Mouse (Mus musculus) kidney, postnatal 36 days (tissue): ENCODE data around the gene Fam83f.
A peak's percentile ranks its signal among the peaks of the same experiment; 100 is the strongest.

Experiments used
- DNase-seq, 2 experiments: peaks; one replicate each; pipeline ENCODE4 v3.0.0; 2021 to 2022; ENCODE audit warnings: mixed read lengths in 2 of 2

Gene Fam83f

GRCm38 (mm10) chr15:80672810-80673209, 1.2 kb downstream of the Fam83f start:
- no peak for DNase-seq

DNA sequence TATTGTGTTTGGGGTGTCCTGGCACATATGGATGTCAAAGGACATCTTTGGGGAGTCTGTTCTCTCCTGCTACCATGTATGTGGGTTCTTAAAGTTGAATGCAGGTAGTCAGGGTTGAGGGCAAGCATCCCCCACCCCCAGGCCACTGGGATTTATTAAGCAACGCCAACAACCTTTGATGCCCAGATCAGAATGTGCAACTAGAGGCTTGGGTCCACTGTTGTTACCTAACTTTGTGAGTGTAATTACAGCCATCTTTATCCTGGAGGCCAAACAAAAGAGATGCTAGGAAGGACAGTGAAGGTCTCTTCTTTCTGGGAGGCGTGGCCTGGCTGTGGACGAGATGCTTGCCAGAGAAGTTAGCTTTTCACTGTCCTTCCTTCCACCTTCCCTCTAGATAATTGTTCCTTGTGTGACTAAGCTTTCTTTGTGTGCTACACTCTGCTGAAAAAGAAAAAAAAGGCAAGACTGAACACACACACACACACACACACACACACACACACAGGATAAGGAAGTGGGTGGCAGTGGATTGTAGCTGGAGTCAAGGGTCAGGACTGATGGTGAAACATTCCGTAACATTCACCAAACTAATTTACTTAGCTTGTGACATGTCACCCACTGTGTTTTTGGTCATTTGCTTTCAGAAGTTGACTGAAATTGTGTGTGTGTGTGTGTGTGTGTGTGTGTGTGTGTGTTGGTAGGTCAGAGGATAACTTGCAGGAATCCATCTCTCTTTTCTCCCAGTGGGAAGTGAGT, 1.9 kb downstream of the Fam83f start:
- DNase-seq: no peak

- no peak for DNase-seq
These were observed 3.1 kb downstream of the Fam83f start for GRCm38 (mm10) chr15:80674700-80675099.

DNA sequence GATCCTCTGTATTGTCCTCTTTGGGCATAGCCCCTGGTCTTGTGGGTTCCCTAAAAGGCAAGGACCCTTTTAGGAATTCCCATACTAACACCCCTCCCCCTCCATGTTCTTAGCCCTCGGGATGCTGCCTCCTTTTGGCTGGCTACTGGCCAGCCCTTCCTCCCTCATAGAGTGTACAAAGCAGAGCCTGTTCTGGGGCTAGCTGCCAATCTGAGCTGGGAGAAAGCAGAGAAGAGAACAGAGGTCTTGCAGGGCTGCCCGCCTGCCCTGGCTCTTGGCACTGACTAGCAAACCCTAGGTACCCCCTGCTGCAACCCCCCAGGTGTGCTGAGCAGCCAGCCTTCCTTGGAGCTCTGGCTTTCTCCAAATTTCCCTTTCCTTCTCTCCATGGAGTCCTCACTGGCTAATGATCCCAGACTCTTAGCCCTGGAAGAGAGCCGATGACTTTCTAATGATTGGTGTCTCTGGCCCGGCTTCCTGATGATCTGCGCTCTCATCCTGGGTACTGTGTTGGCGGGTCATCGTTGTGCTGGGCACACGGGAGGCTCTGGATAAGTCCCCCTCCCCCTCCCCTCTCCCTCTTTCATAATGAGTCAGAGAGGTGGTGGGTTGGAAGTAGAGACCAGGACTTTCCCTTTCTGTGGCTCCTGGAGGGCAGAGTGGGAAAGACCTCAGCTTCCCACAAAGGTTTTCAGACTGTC, 8.0 kb downstream of the Fam83f start:
- peak; percentile 80 to 87 for DNase-seq

DNA sequence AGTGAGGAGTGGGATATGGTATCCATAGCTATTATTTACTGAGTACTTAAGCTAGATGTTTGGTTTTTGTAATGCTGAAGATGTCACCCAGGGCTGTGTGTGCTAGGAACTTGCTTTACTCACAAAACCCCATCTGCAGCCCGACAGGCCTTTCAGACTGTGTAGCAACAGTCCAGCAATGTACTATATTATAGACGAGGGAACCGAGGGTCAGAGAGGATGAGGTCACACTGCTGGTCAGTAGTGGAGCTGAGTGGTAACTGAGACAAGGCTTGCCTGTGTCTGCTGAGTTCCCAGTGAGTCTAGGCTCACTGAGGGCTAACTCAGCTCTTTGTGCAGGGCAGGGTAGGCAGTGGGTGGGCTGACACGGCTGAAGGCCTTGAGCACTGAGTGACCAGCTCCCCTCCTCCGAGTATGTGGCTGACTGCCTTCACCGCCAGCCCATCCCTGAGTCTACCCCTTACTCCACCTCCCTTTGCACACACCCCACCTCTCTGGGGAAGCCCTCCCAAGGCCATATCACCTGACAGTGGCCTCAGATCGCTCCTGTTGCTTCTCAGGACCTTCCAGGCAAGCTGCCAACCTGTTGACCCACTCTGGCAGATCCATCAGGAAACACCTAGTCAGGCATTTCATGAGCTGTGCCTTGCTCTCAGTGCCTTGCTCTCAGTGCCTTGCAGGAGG, 8.8 kb downstream of the Fam83f start:
- peak; percentile 87 to 90 for DNase-seq

DNA sequence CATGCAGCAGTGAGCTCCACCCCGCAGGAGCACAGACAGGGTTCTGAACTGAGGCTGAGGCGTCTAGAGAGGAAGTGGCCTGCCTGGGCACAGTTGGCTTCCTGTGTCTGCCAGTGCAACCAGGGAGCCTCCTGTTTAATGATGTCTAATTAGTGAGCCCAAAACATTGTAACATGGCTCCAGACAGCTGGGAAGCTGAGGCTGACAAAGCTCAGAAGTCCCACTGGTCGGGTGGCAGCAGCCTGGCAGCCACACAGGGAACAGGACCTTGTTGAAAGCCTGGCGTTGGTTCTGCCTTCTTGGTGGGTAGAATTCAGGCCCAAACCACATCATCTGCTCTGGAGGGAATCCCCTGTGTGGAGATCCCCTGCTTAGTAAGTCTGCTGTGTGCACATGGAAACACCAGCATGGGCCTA, 9.8 kb downstream of the Fam83f start:
- peak in 1 of 2 experiments; percentile 5 for DNase-seq

DNA sequence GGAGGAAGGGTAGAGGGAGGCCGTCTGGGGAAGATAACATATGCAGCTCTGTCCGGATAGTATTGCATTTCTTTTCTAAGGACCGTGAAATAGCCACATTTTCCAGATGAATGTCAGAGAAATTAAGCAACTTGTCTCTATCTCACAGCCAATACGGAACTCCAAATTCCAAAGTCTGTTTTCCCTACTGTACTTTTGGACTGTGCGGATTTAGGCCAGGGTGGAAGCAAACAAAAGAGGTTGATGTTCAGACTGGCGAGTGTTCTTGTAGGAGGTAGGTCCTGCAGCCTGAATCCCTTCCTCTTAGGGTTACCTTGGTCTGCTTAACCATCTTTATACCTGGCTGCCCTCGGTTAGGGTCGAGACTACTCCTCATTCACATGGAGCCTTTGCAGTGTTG, 10.7 kb downstream of the Fam83f start:
- DNase-seq: peak; percentile 33 to 62

- peak; percentile 52 to 55 for DNase-seq
These were observed 11.5 kb downstream of the Fam83f start for GRCm38 (mm10) chr15:80683151-80683550.

DNA sequence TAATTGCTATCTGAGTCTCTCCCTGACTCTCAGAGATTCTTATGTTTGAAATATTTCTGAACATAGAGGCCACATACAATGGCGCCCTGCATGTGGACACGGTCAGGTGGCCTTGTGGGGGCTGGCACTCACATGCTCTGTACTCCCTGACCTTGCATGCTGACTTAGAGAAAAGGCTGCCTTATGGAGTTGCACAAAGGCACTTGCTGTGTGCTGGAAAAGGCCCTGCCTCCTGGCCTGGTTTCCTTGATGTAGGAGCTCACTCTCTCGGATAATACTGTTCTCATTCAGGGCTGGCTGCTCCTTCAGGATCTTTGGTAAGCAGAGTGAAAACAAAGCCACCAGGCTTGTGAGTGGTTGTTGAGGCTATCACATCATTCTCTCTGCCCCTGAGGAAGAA, 12.3 kb downstream of the Fam83f start:
- peak in 1 of 2 experiments; percentile 31 for DNase-seq

DNA sequence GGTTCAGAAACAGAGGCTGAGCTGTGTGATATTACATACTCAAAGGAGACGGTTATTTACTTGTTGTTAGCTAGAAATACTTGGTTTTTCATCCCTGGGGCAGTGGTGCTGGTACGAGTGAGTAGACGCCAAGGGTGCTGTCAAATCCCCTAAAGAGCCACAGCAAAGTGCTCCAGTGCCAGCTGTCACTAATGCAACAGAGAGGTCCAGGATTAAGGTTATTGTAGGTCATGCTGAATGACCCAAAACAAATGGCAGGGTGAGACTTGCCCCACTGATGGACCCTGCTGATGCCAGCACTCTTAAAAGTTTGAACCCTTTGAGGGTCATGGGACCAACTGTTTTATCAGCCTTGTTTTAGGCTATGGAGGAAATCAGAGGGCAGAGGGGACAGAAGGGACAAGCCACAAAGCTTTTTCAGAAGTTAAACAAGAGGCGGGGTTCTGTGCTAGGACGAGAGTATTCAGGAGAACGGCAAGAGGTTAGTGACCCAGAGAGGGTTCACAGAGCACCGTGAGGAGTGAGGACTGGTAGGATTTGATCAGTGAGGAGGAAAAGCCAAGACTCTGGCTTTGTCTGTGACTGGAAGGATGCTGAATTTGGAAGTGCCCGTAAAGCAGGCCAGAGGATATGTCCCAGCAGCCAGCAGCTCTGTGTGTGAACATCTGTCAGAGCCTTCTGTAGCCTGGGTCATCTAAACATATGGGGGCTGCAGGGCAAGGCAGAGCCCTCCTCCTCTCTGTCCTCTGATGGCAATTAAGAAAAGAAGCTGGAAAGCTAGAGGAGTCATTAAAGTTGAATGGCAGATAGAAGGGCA, 13.3 kb downstream of the Fam83f start:
- DNase-seq: no peak

- no peak for DNase-seq
These were observed 13.9 kb downstream of the Fam83f start for GRCm38 (mm10) chr15:80685603-80685895.

- no peak for DNase-seq
These were observed 16.9 kb downstream of the Fam83f start for GRCm38 (mm10) chr15:80688536-80688935.

GRCm38 (mm10) chr15:80693492-80693891, 21.8 kb downstream of the Fam83f start:
- no peak for DNase-seq

DNA sequence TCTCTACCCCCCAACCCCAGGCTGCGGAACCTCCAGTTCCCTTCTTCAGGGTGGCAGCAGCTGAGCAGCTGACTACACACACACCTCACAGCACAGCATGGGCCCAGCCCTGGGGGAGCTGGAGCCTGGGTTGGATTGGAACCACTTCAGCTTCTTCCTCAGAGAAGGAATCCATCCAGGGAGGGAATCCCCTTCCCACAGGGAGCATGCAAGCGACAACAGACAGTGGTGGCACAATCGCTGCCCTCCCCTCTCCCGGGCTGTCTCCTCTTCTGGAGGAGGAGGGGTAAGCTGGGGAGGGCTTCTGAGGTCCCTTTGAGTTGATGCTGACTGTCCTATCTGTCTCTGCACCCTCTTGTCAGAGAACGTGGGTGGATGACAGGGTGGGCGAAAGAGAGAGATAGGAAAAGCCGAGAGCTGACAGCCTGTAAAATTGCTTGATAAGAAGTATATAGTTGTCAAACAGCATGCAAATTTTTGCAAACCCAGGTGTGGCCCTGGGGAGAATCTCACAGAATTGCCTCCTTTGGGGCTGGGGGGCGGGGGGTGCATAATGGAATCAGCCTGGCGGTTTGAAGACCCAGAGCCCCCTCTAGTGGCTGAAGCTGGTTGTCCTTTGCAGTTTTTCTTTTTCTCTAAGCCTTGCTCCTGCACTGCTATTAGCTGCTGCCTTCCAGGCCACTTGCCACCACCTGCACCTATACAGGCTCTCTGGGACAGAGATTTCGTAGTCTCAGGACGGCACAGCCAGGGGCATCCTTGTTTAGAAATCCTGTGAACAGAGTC, 22.7 kb downstream of the Fam83f start:
- peak; percentile 42 to 83 for DNase-seq

DNA sequence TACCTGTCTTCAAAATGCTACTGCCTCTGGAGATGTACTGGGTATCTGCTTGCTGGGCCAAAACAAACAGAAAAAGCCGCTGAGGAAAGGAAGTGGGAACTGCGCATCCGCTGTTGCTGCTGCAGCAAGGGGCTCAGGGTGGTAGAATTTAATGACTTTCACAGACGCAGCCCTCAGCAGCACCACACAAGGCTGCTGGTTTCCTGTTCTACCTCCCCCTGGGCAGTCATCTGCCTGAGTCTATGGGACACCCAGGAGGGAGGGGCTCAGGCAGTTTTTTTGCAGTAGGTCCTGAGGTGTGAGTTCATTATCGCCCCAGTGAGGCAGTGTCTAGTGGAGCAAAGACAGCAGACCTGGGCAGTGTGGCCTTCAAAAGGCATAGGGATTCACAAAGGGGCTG, 25.9 kb downstream of the Fam83f start:
- DNase-seq: no peak

DNA sequence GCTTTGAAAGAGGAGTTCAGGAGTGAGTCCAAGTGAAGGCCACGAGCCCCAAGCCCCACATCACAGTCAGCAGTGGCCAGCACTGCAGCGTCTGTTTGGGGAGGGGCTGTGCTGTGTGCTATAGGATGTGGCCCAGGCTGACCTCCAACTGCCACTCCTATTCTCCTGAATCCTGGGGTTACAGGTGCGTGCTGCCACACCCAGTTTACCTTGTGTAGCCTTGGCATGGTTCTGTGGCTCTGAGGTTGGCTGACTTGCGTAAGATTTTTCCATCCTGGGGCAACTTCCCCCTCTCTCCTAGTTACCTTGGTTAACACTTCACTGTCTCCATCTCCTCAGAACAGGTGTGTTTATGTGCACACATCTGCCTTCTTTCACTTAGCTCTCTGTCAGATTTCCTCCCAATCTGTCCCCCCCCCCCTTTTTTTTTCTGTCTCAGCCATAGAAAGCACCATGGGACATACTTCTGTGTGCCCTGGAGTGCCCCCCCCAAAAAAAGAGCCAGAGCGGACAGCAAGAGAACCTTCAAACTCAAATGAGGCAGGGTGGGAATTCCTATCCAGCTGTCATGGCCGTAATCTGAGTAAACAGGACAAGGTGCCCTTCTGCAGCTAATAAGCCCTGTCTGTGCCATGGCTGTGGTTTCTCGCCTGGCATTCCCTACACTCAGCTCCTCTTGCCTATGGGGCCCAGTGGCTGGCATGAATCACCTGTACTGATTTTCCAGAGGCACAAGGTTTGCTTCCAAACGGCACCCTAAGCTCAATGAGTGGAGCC, 30.0 kb downstream of the Fam83f start:
- no peak for DNase-seq

DNA sequence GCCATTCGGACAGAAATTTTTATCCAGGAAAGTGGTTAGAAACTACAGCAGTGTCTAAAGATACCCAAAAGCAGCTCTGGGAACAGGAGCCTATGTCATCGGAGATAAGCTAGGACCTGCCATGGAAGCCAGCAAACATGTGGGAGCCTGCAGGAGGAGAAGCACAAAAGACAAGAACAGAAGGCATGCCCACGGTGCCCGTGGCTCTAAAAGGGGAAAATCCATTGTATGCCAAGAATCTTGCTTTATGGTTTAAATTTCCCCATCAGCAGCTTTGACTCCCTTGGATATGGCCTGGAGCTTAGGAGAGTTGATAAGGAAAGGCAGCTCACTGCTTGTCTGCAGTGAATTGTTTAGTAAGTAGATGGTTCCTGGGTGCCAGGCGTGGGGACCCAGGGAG, 31.3 kb downstream of the Fam83f start:
- no peak for DNase-seq

DNA sequence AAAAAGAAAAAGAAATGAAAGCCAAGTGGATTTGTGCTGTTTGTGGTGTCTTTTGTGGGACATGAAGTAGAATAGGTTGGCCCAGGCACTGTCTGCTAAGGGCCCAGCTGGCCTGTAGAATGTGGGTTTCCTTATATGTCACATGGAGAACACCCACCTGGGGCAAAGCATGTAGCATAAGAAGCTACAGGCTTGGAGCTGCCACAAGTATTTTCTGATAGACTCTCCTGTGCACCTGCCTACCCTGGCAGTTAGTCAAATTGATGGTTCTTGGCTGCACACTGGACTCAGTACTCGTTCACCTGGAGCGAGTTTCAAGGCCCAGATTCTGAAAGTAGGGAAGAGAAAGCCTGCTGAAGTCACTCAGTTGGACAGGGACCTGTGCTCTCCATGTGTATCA, 31.8 kb downstream of the Fam83f start:
- DNase-seq: no peak

DNA sequence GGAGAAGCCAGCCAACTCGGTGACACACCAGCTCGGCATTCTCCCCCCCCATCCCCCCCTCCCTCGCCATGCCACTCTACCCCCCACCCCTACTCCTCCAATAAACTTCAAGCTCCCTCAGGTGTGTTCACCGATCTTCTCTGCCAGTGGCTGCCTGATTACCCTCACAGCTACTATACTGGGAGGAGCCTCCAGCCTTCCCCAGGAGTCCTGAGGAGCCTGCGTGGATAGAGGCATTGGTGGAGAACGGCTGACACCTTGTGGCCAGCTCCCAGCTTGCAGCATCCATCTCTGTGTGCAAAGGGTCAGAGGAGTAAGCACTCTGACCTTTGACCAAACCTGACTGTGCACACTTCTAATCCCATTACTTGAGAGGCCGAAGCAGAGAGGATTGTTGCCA, 32.6 kb downstream of the Fam83f start:
- DNase-seq: peak; percentile 91

GRCm38 (mm10) chr15:80705828-80706549, 34.3 kb downstream of the Fam83f start:
- peak; percentile 90 to 94 for DNase-seq

GRCm38 (mm10) chr15:80706596-80706995, 34.9 kb downstream of the Fam83f start:
- DNase-seq: no peak
